Mouse (Mus musculus) cortical plate, adult 2 months (tissue): ENCODE data around the gene H2al2a. TPM values are rescaled to one million over a fixed set of nuclear protein-coding genes. Genes with fewer than 3 reads are reported as not detected.

Experiments used
- H3K27ac ChIP-seq: fragments of 200-500 bp; 2 replicates; pipeline ENCODE4 v1.5.1; 2012; ENCODE audit warnings: low read length, control low read depth, inconsistent platforms; ENCODE audit not compliant: insufficient read depth
- H3K4me1 ChIP-seq: fragments of 200-500 bp; 2 replicates; pipeline ENCODE4 v1.6.1; 2011; ENCODE audit warnings: low read length; ENCODE audit not compliant: control insufficient read depth, insufficient read depth
- H3K4me3 ChIP-seq: fragments of 200-500 bp; 2 replicates; pipeline ENCODE4 v1.5.1; 2011; ENCODE audit warnings: mild to moderate bottlenecking, low read length, control low read depth; ENCODE audit not compliant: insufficient read depth
- CTCF ChIP-seq: fragments of 200-500 bp; IDR thresholded peaks from 2 replicates; pipeline ENCODE4 v1.5.1; 2011; ENCODE audit warnings: mild to moderate bottlenecking, control low read depth, low read length; ENCODE audit not compliant: insufficient read depth; ENCODE audit errors: extremely low read depth
- POLR2A ChIP-seq: fragments of 200-500 bp; IDR thresholded peaks from 2 replicates; pipeline ENCODE4 v1.6.1; 2011; ENCODE audit warnings: mild to moderate bottlenecking, low read length, control low read depth; ENCODE audit not compliant: insufficient read depth; ENCODE audit errors: extremely low read depth
- polyA plus RNA-seq: library from polyadenylated mRNA; depleted of rRNA; stranded (reverse); fragments of >200 nt; gene quantifications from 2 replicates; pipeline ENCODE4 v1.2.3, GENCODE M21; 2012

The H2al2a gene
- polyA plus RNA-seq, 1 experiment: not detected

- Histone ChIP-seq H3K27ac (peak overlapping the region; percentile 95), H3K4me3 (peak overlapping the region; percentile 86), H3K4me1 (no peaks in the 10 kb centered on the region; the same call in 1 of the 2 replicates)
- TF ChIP-seq CTCF (no peak), POLR2A (peak; percentile 44; the same call in 1 of the 2 replicates)
These were observed 31.6 kb upstream of the H2al2a start for GRCm38 (mm10) chr2:18028140-18029021.

GRCm38 (mm10) chr2:18027448-18028139 lies 30.8 kb upstream of the H2al2a start:
- Histone ChIP-seq H3K4me1 (no peaks in the 10 kb centered on the region; the same call in 1 of the 2 replicates), H3K4me3 (peak overlapping the region; percentile 86), H3K27ac (peak overlapping the region; percentile 95)
- TF ChIP-seq CTCF (peak; percentile 69), POLR2A (peak; percentile 12; the same call in 1 of the 2 replicates)

- TF ChIP-seq POLR2A (no peak), CTCF (no peak)
- H3K4me3 ChIP-seq: peak overlapping the region; percentile 86
- H3K4me1 ChIP-seq: no peaks in the 10 kb centered on the region; the same call in 1 of the 2 replicates
- H3K27ac ChIP-seq: no peak overlapping the region
These were observed 29.6 kb upstream of the H2al2a start for GRCm38 (mm10) chr2:18026116-18026947.

DNA sequence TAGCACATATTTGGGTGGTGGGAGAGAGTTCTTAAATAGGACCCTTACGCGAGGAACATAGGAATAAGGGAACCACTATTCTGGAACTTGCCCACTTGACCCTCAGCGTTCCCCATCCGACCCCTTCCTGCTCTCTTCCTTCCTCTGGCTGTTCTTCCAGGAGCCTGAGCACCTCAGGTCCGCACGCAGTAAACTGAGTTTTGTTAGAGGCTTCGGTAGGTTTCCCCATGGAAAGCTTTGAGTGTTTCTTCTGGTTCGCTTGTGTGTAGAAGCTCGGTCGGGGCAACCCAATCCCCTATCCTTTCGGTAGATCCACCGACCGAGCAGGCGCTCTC lies 29.0 kb upstream of the H2al2a start:
- no peaks in the 10 kb centered on the region; the same call in 1 of the 2 replicates for H3K4me1 ChIP-seq
- peak overlapping the region; percentile 86 for H3K4me3 ChIP-seq
- no peak overlapping the region for H3K27ac ChIP-seq
- TF ChIP-seq CTCF (no peak), POLR2A (no peak)

GRCm38 (mm10) chr2:18025116-18025515 lies 28.4 kb upstream of the H2al2a start:
- Histone ChIP-seq H3K27ac (no peak overlapping the region), H3K4me3 (no peak overlapping the region; the same call in 1 of the 2 replicates), H3K4me1 (no peaks in the 10 kb centered on the region; the same call in 1 of the 2 replicates)
- TF ChIP-seq POLR2A: no peak
- TF ChIP-seq CTCF: no peak

- TF ChIP-seq POLR2A (no peak), CTCF (no peak)
These were observed 26.1 kb upstream of the H2al2a start for GRCm38 (mm10) chr2:18022886-18023285.

GRCm38 (mm10) chr2:18019122-18019521 lies 22.4 kb upstream of the H2al2a start:
- no peaks in the 10 kb centered on the region for H3K4me1 ChIP-seq
- H3K27ac ChIP-seq: no peak overlapping the region
- TF ChIP-seq POLR2A: no peak
- no peak for TF ChIP-seq CTCF
- H3K4me3 ChIP-seq: no peak overlapping the region

More at GRCm38 (mm10) chr2:18022886-18023285, 26.1 kb upstream of the H2al2a start:
- no peak overlapping the region for H3K4me3 ChIP-seq
- H3K27ac ChIP-seq: no peak overlapping the region
- no peaks in the 10 kb centered on the region; the same call in 1 of the 2 replicates for H3K4me1 ChIP-seq

GRCm38 (mm10) chr2:18017321-18017720 lies 20.6 kb upstream of the H2al2a start:
- Histone ChIP-seq H3K27ac (no peak overlapping the region), H3K4me3 (no peak overlapping the region)
- TF ChIP-seq CTCF (no peak), POLR2A (no peak)

GRCm38 (mm10) chr2:18016639-18017038 lies 19.9 kb upstream of the H2al2a start:
- TF ChIP-seq POLR2A: no peak
- TF ChIP-seq CTCF: no peak
- H3K4me1 ChIP-seq: no peaks in the 10 kb centered on the region
- no peak overlapping the region for H3K4me3 ChIP-seq
- H3K27ac ChIP-seq: no peak overlapping the region

More at GRCm38 (mm10) chr2:18017321-18017720, 20.6 kb upstream of the H2al2a start:
- no peaks in the 10 kb centered on the region for H3K4me1 ChIP-seq
